Mouse (Mus musculus) hindbrain, postnatal 0 days (tissue): ENCODE measurements around the gene Ninl. TPM values are rescaled to one million over a fixed set of nuclear protein-coding genes. Genes with fewer than 3 reads are reported as not detected.
A peak's percentile ranks its signal among the peaks of the same experiment; 100 is the strongest.

Experiments used
- ATAC-seq: fragments of 200-750 bp; cut with Nextera tagmentation; 2 replicates; pipeline ENCODE4 v1.8.0; 2017; ENCODE audit warnings: mild to moderate bottlenecking, moderate TSS enrichment, moderate library complexity
- DNase-seq: peaks from one replicate; pipeline ENCODE4 v3.0.0-alpha.2; 2015; ENCODE audit warnings: low spot score
- H3K27ac ChIP-seq: fragments of 300-500 bp; sonication (generic); 2 replicates; pipeline ENCODE4 v1.5.1; 2014; ENCODE audit warnings: mild to moderate bottlenecking
- H3K27me3 ChIP-seq: fragments of 300-500 bp; sonication (generic); 2 replicates; pipeline ENCODE4 v1.6.1; 2014; ENCODE audit warnings: low read length, mixed read lengths; ENCODE audit not compliant: insufficient read depth
- H3K36me3 ChIP-seq: fragments of 300-500 bp; sonication (generic); 2 replicates; pipeline ENCODE4 v1.6.1; 2014; ENCODE audit warnings: low read length, mixed read lengths; ENCODE audit not compliant: insufficient read depth
- H3K4me1 ChIP-seq: fragments of 300-500 bp; sonication (generic); 2 replicates; pipeline ENCODE4 v1.6.1; 2014; ENCODE audit warnings: antibody characterized with exemption, low read length, mixed read lengths; ENCODE audit not compliant: insufficient read depth
- H3K4me2 ChIP-seq: fragments of 300-500 bp; sonication (generic); 2 replicates; pipeline ENCODE4 v1.6.1; 2014; ENCODE audit warnings: low read depth, mild to moderate bottlenecking, low read length, moderate library complexity, mixed read lengths
- H3K4me3 ChIP-seq: fragments of 300-500 bp; sonication (generic); 2 replicates; pipeline ENCODE4 v1.5.1; 2014; ENCODE audit warnings: low read length
- H3K9ac ChIP-seq: fragments of 300-500 bp; sonication (generic); replicated peaks from 2 replicates; pipeline ENCODE4 v1.6.1; 2014; ENCODE audit warnings: mild to moderate bottlenecking, low read length, moderate library complexity, mixed read lengths
- H3K9me3 ChIP-seq: fragments of 300-500 bp; sonication (generic); 2 replicates; pipeline ENCODE4 v1.6.1; 2016; ENCODE audit warnings: low read length, mixed read lengths
- CTCF ChIP-seq: IDR thresholded peaks from 2 replicates; pipeline ENCODE4 v1.5.1; 2016; ENCODE audit warnings: antibody characterized with exemption, control low read depth, low read depth
- WGBS: fragments of 180-500 bp; shearing (Covaris S2); extraction: QIAGEN DNeasy Blood & Tissue Kit; methylation state at CpG from one replicate; pipeline ENCODE4 v1.1.7; 2014; 5-methylcytosine and 5-hydroxymethylcytosine counted together
- polyA plus RNA-seq: library from polyadenylated mRNA; unstranded; fragments of >200 nt; fragmentation: Nextera tagmentation; extraction: Ambion mirVana; gene quantifications from 2 replicates; pipeline ENCODE4 v1.2.1, GENCODE M21; 2015
- total RNA-seq: library from RNA; depleted of rRNA; stranded (reverse); fragments of >200 nt; gene quantifications from 2 replicates; pipeline ENCODE4 v1.2.3, GENCODE M21; 2014; rRNA removed

Ninl gene
- 3.1 and 7.3 TPM in 2 replicates for total RNA-seq
- 2.7 and 3.2 TPM in 2 replicates for polyA plus RNA-seq

DNA sequence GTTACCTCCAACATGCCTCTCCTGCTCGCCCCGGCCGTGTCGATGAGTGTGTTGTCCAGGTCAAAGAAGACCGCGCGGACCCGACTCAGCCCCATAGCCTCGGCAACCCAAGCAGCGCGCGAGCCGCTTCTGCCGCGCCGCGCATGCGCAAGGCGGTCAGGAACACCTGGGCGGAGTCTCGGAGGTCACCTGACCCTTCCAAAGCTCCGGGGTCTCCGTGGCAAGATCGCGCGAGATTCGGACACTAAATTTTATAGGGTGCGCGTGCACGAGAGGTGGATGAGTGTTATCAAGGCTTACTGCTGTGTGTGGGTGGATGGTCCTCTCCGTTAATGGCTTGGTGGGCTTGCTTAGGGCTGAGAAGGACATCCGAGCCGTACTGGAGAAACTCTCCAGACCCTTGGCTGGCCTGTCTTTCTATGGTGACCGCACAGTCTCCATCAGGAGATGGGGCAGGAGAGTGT lies at the start of gene Ninl, which contains the start of gene Nanp:
Gene Ninl (minus strand): TSS at position 151 of the 464 bp plus-strand sequence.
Gene Nanp (minus strand): TSS at position 167 of the 464 bp plus-strand sequence.
- Histone ChIP-seq H3K27me3 (no peaks in the 10 kb centered on the region), H3K9me3 (no peaks in the 10 kb centered on the region), H3K4me1 (0 out of 2 replicates have a peak, but pooled peaks cover 9% of the 10 kb centered on the region), H3K36me3 (no peaks in the 10 kb centered on the region), H3K27ac (peak within 1 kb of the TSS; percentile 90), H3K9ac (peak within 1 kb of the TSS; percentile 85), H3K4me2 (peak within 1 kb of the TSS; percentile 85), H3K4me3 (peak within 1 kb of the TSS; percentile 80)
- peak; percentile 98 for DNase-seq
- under 1% methylated on average over 31 of the region's 34 CpGs for WGBS
- TF ChIP-seq CTCF, result no peak
- ATAC-seq, result peak; percentile 97

DNA sequence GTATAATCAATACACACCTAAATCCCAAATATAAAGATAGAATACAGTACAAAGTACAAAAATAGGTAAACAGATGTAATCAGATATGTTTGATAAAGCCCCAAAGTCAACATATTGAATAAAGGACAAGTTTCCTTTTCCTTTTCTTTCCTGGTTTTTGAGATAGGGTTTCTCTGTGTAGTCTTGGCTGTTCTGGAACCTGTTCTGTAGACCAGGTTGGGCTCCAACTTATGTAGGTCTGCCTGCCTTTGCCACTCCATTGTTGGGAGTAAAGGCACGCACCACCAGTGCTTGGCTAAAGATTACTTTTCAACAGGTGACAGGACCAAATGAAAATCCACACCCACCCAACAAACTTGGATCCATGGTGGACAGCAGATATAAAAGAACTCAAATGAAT lies 17.5 kb upstream of the Ninl start:
- no peak overlapping the region for H3K27ac ChIP-seq
- H3K27me3 ChIP-seq, result no peaks in the 10 kb centered on the region
- no peaks in the 10 kb centered on the region for H3K36me3 ChIP-seq
- no peak overlapping the region for H3K4me3 ChIP-seq
- no peaks in the 10 kb centered on the region for H3K4me1 ChIP-seq
- DNase-seq (no peak), ATAC-seq (no peak)
- H3K9me3 ChIP-seq, result 0 out of 2 replicates have a peak, but pooled peaks cover 2% of the 10 kb centered on the region
- H3K9ac ChIP-seq, result no peak overlapping the region
- no peak overlapping the region for H3K4me2 ChIP-seq
- WGBS, result 86% methylated on average over 1 of the region's 1 CpGs
- TF ChIP-seq CTCF, result no peak

- TF ChIP-seq CTCF, result no peak
- 93% methylated on average over 1 of the region's 1 CpGs for WGBS
- Histone ChIP-seq H3K36me3 (no peaks in the 10 kb centered on the region), H3K4me2 (0 out of 2 replicates have a peak overlapping the region, but pooled peaks have one; percentile 85), H3K9ac (no peak overlapping the region), H3K4me1 (0 out of 2 replicates have a peak, but pooled peaks cover 9% of the 10 kb centered on the region), H3K27ac (no peak overlapping the region), H3K4me3 (no peak overlapping the region), H3K9me3 (no peaks in the 10 kb centered on the region), H3K27me3 (no peaks in the 10 kb centered on the region)
- DNase-seq (no peak), ATAC-seq (no peak)
These were observed 1.2 kb upstream of the Ninl start for GRCm38 (mm10) chr2:151040411-151040810.

DNA sequence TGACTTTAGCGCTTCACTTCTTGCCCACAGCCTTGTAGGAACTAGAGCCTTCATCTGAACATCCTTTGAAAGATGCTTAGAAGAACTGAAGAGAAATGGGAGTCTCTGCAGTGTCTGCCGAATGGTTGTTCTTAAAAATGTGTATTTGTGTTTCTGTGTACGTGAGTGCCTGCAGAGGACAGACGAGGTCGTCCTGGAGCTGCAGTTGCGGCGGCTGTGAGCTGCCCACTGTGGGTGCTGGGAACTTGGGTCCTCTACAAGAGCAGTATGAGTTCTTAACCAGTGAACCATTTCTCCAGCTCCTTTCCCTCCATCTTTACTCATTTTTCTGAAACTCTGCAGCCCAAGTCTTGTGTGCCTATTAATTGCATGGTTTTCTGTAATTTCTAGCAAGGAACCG lies 544 bp upstream of the Ninl start:
- Histone ChIP-seq H3K4me1 (0 out of 2 replicates have a peak, but pooled peaks cover 9% of the 10 kb centered on the region), H3K9me3 (no peaks in the 10 kb centered on the region), H3K9ac (peak overlapping the region; percentile 84), H3K27me3 (no peaks in the 10 kb centered on the region), H3K27ac (peak overlapping the region; percentile 90), H3K4me2 (peak overlapping the region; percentile 85), H3K36me3 (no peaks in the 10 kb centered on the region), H3K4me3 (peak overlapping the region; percentile 80)
- DNase-seq, result peak; percentile 17
- no peak for TF ChIP-seq CTCF
- peak; percentile 25 for ATAC-seq
- 45% methylated on average over 8 of the region's 8 CpGs for WGBS

GRCm38 (mm10) chr2:151038811-151039222 lies 365 bp downstream of the Ninl start:
- 0% methylated on average over 30 of the region's 30 CpGs for WGBS
- no peaks in the 10 kb centered on the region for H3K9me3 ChIP-seq
- H3K4me2 ChIP-seq, result peak overlapping the region; percentile 85
- peak; percentile 84 for ATAC-seq
- TF ChIP-seq CTCF, result no peak
- peak overlapping the region; percentile 80 for H3K4me3 ChIP-seq
- H3K36me3 ChIP-seq, result no peaks in the 10 kb centered on the region
- peak overlapping the region; percentile 85 for H3K9ac ChIP-seq
- H3K27ac ChIP-seq, result peak overlapping the region; percentile 90
- H3K27me3 ChIP-seq, result no peaks in the 10 kb centered on the region
- DNase-seq, result no peak
- H3K4me1 ChIP-seq, result 0 out of 2 replicates have a peak, but pooled peaks cover 9% of the 10 kb centered on the region

DNA sequence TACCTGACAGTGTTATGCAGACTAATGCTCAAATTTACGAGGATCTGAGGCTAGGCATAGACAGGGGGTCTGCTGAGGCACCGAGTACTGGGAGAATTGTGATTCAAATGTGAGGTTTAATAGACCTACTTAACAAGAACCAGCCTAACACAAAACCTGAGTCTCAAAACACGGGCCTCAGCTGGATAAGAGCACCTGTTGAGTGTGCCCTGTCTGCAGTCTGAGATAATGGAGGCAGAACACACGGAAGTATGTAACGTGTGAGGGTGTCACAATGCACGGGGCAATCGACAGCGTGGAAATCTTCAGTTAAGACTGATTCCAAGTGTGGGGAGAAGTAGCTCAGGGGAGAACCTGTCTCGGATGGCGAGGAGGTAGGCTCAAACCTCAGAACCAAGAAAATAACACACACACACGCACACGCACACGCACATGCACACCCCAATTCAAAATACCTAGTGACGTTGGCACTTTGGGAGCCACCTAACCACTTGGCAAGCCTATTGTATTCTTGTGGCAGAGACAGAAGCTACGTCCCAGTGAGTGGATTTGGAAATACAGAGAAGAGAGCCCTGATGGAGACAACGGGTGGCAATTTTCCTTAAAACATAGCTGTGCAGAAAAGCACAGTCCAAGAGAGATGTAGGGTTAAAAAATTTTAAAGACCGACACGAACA lies 1.2 kb downstream of the Ninl start:
- no peak for TF ChIP-seq CTCF
- 0 out of 2 replicates have a peak, but pooled peaks cover 9% of the 10 kb centered on the region for H3K4me1 ChIP-seq
- peak overlapping the region; percentile 85 for H3K9ac ChIP-seq
- H3K4me3 ChIP-seq, result peak overlapping the region; percentile 80
- WGBS, result 56% methylated on average over 18 of the region's 18 CpGs
- ATAC-seq (no peak), DNase-seq (no peak)
- peak overlapping the region; percentile 90 for H3K27ac ChIP-seq
- H3K4me2 ChIP-seq, result peak overlapping the region; percentile 85
- H3K9me3 ChIP-seq, result no peaks in the 10 kb centered on the region
- H3K36me3 ChIP-seq, result no peaks in the 10 kb centered on the region
- H3K27me3 ChIP-seq, result no peaks in the 10 kb centered on the region
